Mouse (Mus musculus) lung, embryonic 14.5 days (tissue): ENCODE results near the gene Fank1. TPM values are rescaled to one million over a fixed set of nuclear protein-coding genes. Genes with fewer than 3 reads are reported as not detected.

ENCODE experiments used
- ATAC-seq: fragments of 200-750 bp; cut with Nextera tagmentation; 2 replicates; pipeline ENCODE4 v1.8.0; 2017; ENCODE audit warnings: mild to moderate bottlenecking, moderate TSS enrichment, moderate library complexity; ENCODE audit not compliant: insufficient read depth
- DNase-seq: peaks from one replicate; pipeline ENCODE4 v3.0.0-alpha.2; 2015
- H3K27ac ChIP-seq: fragments of 300-500 bp; sonication (generic); 2 replicates; pipeline ENCODE4 v1.5.1; 2014; ENCODE audit warnings: low read depth, mild to moderate bottlenecking, moderate library complexity
- H3K27me3 ChIP-seq: fragments of 300-500 bp; sonication (generic); 2 replicates; pipeline ENCODE4 v1.6.1; 2014; ENCODE audit warnings: low read length, control low read depth; ENCODE audit not compliant: insufficient read depth
- H3K36me3 ChIP-seq: fragments of 300-500 bp; sonication (generic); 2 replicates; pipeline ENCODE4 v1.6.1; 2014; ENCODE audit warnings: control low read depth; ENCODE audit not compliant: insufficient read depth
- H3K4me1 ChIP-seq: fragments of 300-500 bp; sonication (generic); 2 replicates; pipeline ENCODE4 v1.6.1; 2014; ENCODE audit warnings: antibody characterized with exemption, control low read depth; ENCODE audit not compliant: insufficient read depth
- H3K4me2 ChIP-seq: fragments of 300-500 bp; sonication (generic); 2 replicates; pipeline ENCODE4 v1.6.1; 2014; ENCODE audit warnings: mild to moderate bottlenecking
- H3K4me3 ChIP-seq: fragments of 300-500 bp; sonication (generic); 2 replicates; pipeline ENCODE4 v1.5.1; 2014; ENCODE audit warnings: low read depth, low read length
- H3K9ac ChIP-seq: fragments of 300-500 bp; sonication (generic); 2 replicates; pipeline ENCODE4 v1.6.1; 2014
- H3K9me3 ChIP-seq: fragments of 300-500 bp; sonication (generic); 2 replicates; pipeline ENCODE4 v1.6.1; 2016; ENCODE audit warnings: low read depth, low read length, control low read depth
- CTCF ChIP-seq: IDR thresholded peaks from 2 replicates; pipeline ENCODE4 v1.5.1; 2016; ENCODE audit warnings: antibody characterized with exemption, low read depth
- WGBS: fragments of 180-500 bp; shearing (Covaris S2); extraction: QIAGEN DNeasy Blood & Tissue Kit; methylation state at CpG from one replicate; pipeline ENCODE4 v1.1.7; 2014; 5-methylcytosine and 5-hydroxymethylcytosine counted together
- polyA plus RNA-seq: library from polyadenylated mRNA; unstranded; fragments of >200 nt; fragmentation: Nextera tagmentation; extraction: Ambion mirVana; gene quantifications from 2 replicates; pipeline ENCODE4 v1.2.1, GENCODE M21; 2014

Fank1 gene
- polyA plus RNA-seq, 1 experiment from 2014 or later: 0.29 TPM

DNA sequence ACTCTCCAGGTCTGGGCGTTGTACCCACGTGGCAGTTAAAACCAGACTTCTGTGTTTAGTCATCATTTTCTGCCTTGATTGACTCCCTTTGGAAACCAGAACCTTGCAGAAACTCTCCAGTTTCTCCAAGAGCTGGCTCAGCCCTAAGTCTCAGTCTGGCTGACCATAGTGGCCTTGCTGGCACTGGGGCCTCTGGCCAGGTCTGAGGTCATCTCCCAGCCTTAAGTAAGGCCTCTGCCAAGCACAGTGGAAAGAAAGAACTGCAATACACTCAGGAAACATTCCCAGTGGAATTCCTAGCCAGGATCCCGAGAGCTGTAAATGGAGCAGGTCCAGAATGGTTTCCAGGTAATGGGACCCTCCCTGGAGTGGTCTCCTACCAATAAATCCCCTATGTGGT is 152.3 kb downstream of the Fank1 start:
- Histone ChIP-seq H3K36me3 (peaks cover 37% of the 10 kb centered on the region), H3K27ac (no peak overlapping the region), H3K4me2 (no peak overlapping the region), H3K4me1 (peaks cover 14% of the 10 kb centered on the region), H3K9me3 (no peaks in the 10 kb centered on the region), H3K27me3 (no peaks in the 10 kb centered on the region), H3K9ac (no peak overlapping the region), H3K4me3 (no peak overlapping the region)
- DNase-seq (no peak), ATAC-seq (no peak)
- 87% methylated on average over 3 of the region's 3 CpGs for WGBS
- TF ChIP-seq CTCF: no peak

Other genes with a start within 250 kb of the Fank1 start
- 0.32 TPM in 1 of 2 replicates, not detected in the other for gene Tex36, start 174.7 kb upstream of the Fank1 start, polyA plus RNA-seq
- 22.8 and 25.0 TPM in 2 replicates for gene Edrf1, start 139.3 kb upstream of the Fank1 start, polyA plus RNA-seq
- 0.11 and 0.14 TPM in 2 replicates for gene Mmp21, start 96.8 kb upstream of the Fank1 start, polyA plus RNA-seq
- 180 and 181 TPM in 2 replicates for gene Bccip, start 67.5 kb upstream of the Fank1 start, polyA plus RNA-seq
- gene Uros, start 66.8 kb upstream of the Fank1 start, polyA plus RNA-seq: 27.0 TPM in 2 replicates
- gene Dhx32, start 5.9 kb downstream of the Fank1 start, polyA plus RNA-seq: 22.6 and 24.5 TPM in 2 replicates